Mouse (Mus musculus): Measurements from ENCODE around the gene Pdzd9. TPM values are rescaled to one million over a fixed set of nuclear protein-coding genes. Genes with fewer than 3 reads are reported as not detected.
"Not testable (repeated sequence)": the region's sequence is repeated elsewhere in the genome, so short reads cannot be mapped to it uniquely, and the experiment has no call there.

Pdzd9 gene
- polyA plus RNA-seq (2015; fragmentation: Nextera tagmentation; extraction: Ambion mirVana): 0.18 and 0.34 TPM in 2 replicates

GRCm38 (mm10) chr7:120670153-120670875, at the start of gene Pdzd9:
Gene Pdzd9, minus strand, starts transcription at chr7:120670343.
- Histone ChIP-seq H3K27me3 (replicated peaks; ENCODE audit: control insufficient read depth, insufficient read depth, low read length) (no peaks in the 10 kb centered on the region), H3K9ac (ENCODE audit: low read depth, low read length) (no peak within 1 kb of the TSS), H3K4me1 (ENCODE audit: control insufficient read depth, insufficient read depth, low read length) (no peaks in the 10 kb centered on the region), H3K27ac (ENCODE audit: low read length) (no peak within 1 kb of the TSS), H3K9me3 (ENCODE audit: control insufficient read depth, low read length) (no peaks in the 10 kb centered on the region), H3K4me3 (ENCODE audit: low read length) (no peak within 1 kb of the TSS), H3K4me2 (ENCODE audit: low read depth, low read length) (no peak within 1 kb of the TSS), H3K36me3 (ENCODE audit: control insufficient read depth, insufficient read depth, low read length) (no peaks in the 10 kb centered on the region)
- WGBS: 22% methylated on average over 14 of the region's 14 CpGs
- ATAC-seq: peak; percentile 69

GRCm38 (mm10) chr7:120717261-120717660, 47.1 kb upstream of the Pdzd9 start:
- 57% methylated on average over 2 of the region's 2 CpGs for WGBS
- H3K4me2 ChIP-seq (ENCODE audit: low read depth, low read length): no peak overlapping the region
- H3K36me3 ChIP-seq (ENCODE audit: control insufficient read depth, insufficient read depth, low read length): no peaks in the 10 kb centered on the region
- H3K27me3 ChIP-seq (replicated peaks; ENCODE audit: control insufficient read depth, insufficient read depth, low read length): no peaks in the 10 kb centered on the region
- H3K9ac ChIP-seq (ENCODE audit: low read depth, low read length): no peak overlapping the region
- H3K4me3 ChIP-seq (ENCODE audit: low read length): no peak overlapping the region
- no peaks in the 10 kb centered on the region for H3K9me3 ChIP-seq (ENCODE audit: control insufficient read depth, low read length)
- peaks cover 5% of the 10 kb centered on the region; the same call in 1 of the 2 replicates for H3K4me1 ChIP-seq (ENCODE audit: control insufficient read depth, insufficient read depth, low read length)
- no peak for ATAC-seq
- H3K27ac ChIP-seq (ENCODE audit: low read length): no peak overlapping the region

GRCm38 (mm10) chr7:120713951-120714350, 43.8 kb upstream of the Pdzd9 start:
- not testable (repeated sequence) for ATAC-seq; H3K9ac ChIP-seq (ENCODE audit: low read depth, low read length); H3K4me3 ChIP-seq (ENCODE audit: low read length); H3K27ac ChIP-seq (ENCODE audit: low read length); H3K9me3 ChIP-seq (ENCODE audit: control insufficient read depth, low read length); H3K36me3 ChIP-seq (ENCODE audit: control insufficient read depth, insufficient read depth, low read length); H3K27me3 ChIP-seq (replicated peaks; ENCODE audit: control insufficient read depth, insufficient read depth, low read length); H3K4me2 ChIP-seq (ENCODE audit: low read depth, low read length); H3K4me1 ChIP-seq (ENCODE audit: control insufficient read depth, insufficient read depth, low read length)
- WGBS: 91% methylated on average over 11 of the region's 11 CpGs

- no peaks in the 10 kb centered on the region for H3K27me3 ChIP-seq (replicated peaks; ENCODE audit: control insufficient read depth, insufficient read depth, low read length)
- no peaks in the 10 kb centered on the region for H3K36me3 ChIP-seq (ENCODE audit: control insufficient read depth, insufficient read depth, low read length)
- H3K4me2 ChIP-seq (ENCODE audit: low read depth, low read length): no peak overlapping the region
- no peak for ATAC-seq
- H3K4me3 ChIP-seq (ENCODE audit: low read length): no peak overlapping the region
- no peaks in the 10 kb centered on the region for H3K9me3 ChIP-seq (ENCODE audit: control insufficient read depth, low read length)
- 92% methylated on average over 2 of the region's 2 CpGs for WGBS
- H3K27ac ChIP-seq (ENCODE audit: low read length): no peak overlapping the region
- H3K9ac ChIP-seq (ENCODE audit: low read depth, low read length): no peak overlapping the region
- no peaks in the 10 kb centered on the region for H3K4me1 ChIP-seq (ENCODE audit: control insufficient read depth, insufficient read depth, low read length)
Measured at GRCm38 (mm10) chr7:120713225-120713624, 43.1 kb upstream of the Pdzd9 start.

GRCm38 (mm10) chr7:120712071-120712470, 41.9 kb upstream of the Pdzd9 start:
- H3K36me3 ChIP-seq (ENCODE audit: control insufficient read depth, insufficient read depth, low read length): no peaks in the 10 kb centered on the region
- H3K27me3 ChIP-seq (replicated peaks; ENCODE audit: control insufficient read depth, insufficient read depth, low read length): no peaks in the 10 kb centered on the region
- H3K27ac ChIP-seq (ENCODE audit: low read length): no peak overlapping the region
- 86% methylated on average over 2 of the region's 2 CpGs for WGBS
- H3K4me1 ChIP-seq (ENCODE audit: control insufficient read depth, insufficient read depth, low read length): no peaks in the 10 kb centered on the region
- no peak for ATAC-seq
- no peak overlapping the region for H3K4me2 ChIP-seq (ENCODE audit: low read depth, low read length)
- no peaks in the 10 kb centered on the region for H3K9me3 ChIP-seq (ENCODE audit: control insufficient read depth, low read length)
- H3K4me3 ChIP-seq (ENCODE audit: low read length): no peak overlapping the region
- H3K9ac ChIP-seq (ENCODE audit: low read depth, low read length): no peak overlapping the region

- 56% methylated on average over 3 of the region's 3 CpGs for WGBS
- H3K36me3 ChIP-seq (ENCODE audit: control insufficient read depth, insufficient read depth, low read length): no peaks in the 10 kb centered on the region
- H3K27ac ChIP-seq (ENCODE audit: low read length): no peak overlapping the region
- H3K4me3 ChIP-seq (ENCODE audit: low read length): no peak overlapping the region
- no peaks in the 10 kb centered on the region for H3K27me3 ChIP-seq (replicated peaks; ENCODE audit: control insufficient read depth, insufficient read depth, low read length)
- H3K4me2 ChIP-seq (ENCODE audit: low read depth, low read length): no peak overlapping the region
- no peaks in the 10 kb centered on the region for H3K9me3 ChIP-seq (ENCODE audit: control insufficient read depth, low read length)
- ATAC-seq: no peak
- no peaks in the 10 kb centered on the region for H3K4me1 ChIP-seq (ENCODE audit: control insufficient read depth, insufficient read depth, low read length)
- H3K9ac ChIP-seq (ENCODE audit: low read depth, low read length): no peak overlapping the region
Measured at GRCm38 (mm10) chr7:120703888-120704287, 33.7 kb upstream of the Pdzd9 start.

GRCm38 (mm10) chr7:120699586-120699985, 29.4 kb upstream of the Pdzd9 start:
- Histone ChIP-seq H3K4me3 (ENCODE audit: low read length) (no peak overlapping the region), H3K36me3 (ENCODE audit: control insufficient read depth, insufficient read depth, low read length) (no peaks in the 10 kb centered on the region), H3K4me1 (ENCODE audit: control insufficient read depth, insufficient read depth, low read length) (no peaks in the 10 kb centered on the region), H3K9me3 (ENCODE audit: control insufficient read depth, low read length) (no peaks in the 10 kb centered on the region), H3K9ac (ENCODE audit: low read depth, low read length) (no peak overlapping the region), H3K27ac (ENCODE audit: low read length) (no peak overlapping the region), H3K27me3 (replicated peaks; ENCODE audit: control insufficient read depth, insufficient read depth, low read length) (no peaks in the 10 kb centered on the region), H3K4me2 (ENCODE audit: low read depth, low read length) (no peak overlapping the region)
- 88% methylated on average over 6 of the region's 6 CpGs for WGBS
- no peak for ATAC-seq

- Histone ChIP-seq H3K9ac (ENCODE audit: low read depth, low read length) (no peak overlapping the region), H3K9me3 (ENCODE audit: control insufficient read depth, low read length) (no peaks in the 10 kb centered on the region), H3K4me3 (ENCODE audit: low read length) (no peak overlapping the region), H3K36me3 (ENCODE audit: control insufficient read depth, insufficient read depth, low read length) (no peaks in the 10 kb centered on the region), H3K4me2 (ENCODE audit: low read depth, low read length) (no peak overlapping the region), H3K27me3 (replicated peaks; ENCODE audit: control insufficient read depth, insufficient read depth, low read length) (no peaks in the 10 kb centered on the region), H3K27ac (ENCODE audit: low read length) (no peak overlapping the region), H3K4me1 (ENCODE audit: control insufficient read depth, insufficient read depth, low read length) (no peaks in the 10 kb centered on the region)
- ATAC-seq: no peak
- 91% methylated on average over 2 of the region's 2 CpGs for WGBS
Measured at GRCm38 (mm10) chr7:120696331-120696730, 26.2 kb upstream of the Pdzd9 start.

- H3K9ac ChIP-seq (ENCODE audit: low read depth, low read length): no peak overlapping the region
- no peak overlapping the region for H3K27ac ChIP-seq (ENCODE audit: low read length)
- WGBS: 75% methylated on average over 1 of the region's 1 CpGs
Measured at GRCm38 (mm10) chr7:120695641-120696040, 25.5 kb upstream of the Pdzd9 start.

GRCm38 (mm10) chr7:120695196-120695595, 25.1 kb upstream of the Pdzd9 start:
- Histone ChIP-seq H3K4me3 (ENCODE audit: low read length) (no peak overlapping the region), H3K9ac (ENCODE audit: low read depth, low read length) (no peak overlapping the region), H3K27ac (ENCODE audit: low read length) (no peak overlapping the region), H3K4me2 (ENCODE audit: low read depth, low read length) (no peak overlapping the region), H3K27me3 (replicated peaks; ENCODE audit: control insufficient read depth, insufficient read depth, low read length) (no peaks in the 10 kb centered on the region), H3K9me3 (ENCODE audit: control insufficient read depth, low read length) (no peaks in the 10 kb centered on the region), H3K4me1 (ENCODE audit: control insufficient read depth, insufficient read depth, low read length) (no peaks in the 10 kb centered on the region), H3K36me3 (ENCODE audit: control insufficient read depth, insufficient read depth, low read length) (no peaks in the 10 kb centered on the region)
- 39% methylated on average over 6 of the region's 6 CpGs for WGBS
- no peak for ATAC-seq

More at GRCm38 (mm10) chr7:120695641-120696040, 25.5 kb upstream of the Pdzd9 start:
- Histone ChIP-seq H3K4me2 (ENCODE audit: low read depth, low read length) (no peak overlapping the region), H3K4me3 (ENCODE audit: low read length) (no peak overlapping the region), H3K4me1 (ENCODE audit: control insufficient read depth, insufficient read depth, low read length) (no peaks in the 10 kb centered on the region), H3K36me3 (ENCODE audit: control insufficient read depth, insufficient read depth, low read length) (no peaks in the 10 kb centered on the region), H3K27me3 (replicated peaks; ENCODE audit: control insufficient read depth, insufficient read depth, low read length) (no peaks in the 10 kb centered on the region), H3K9me3 (ENCODE audit: control insufficient read depth, low read length) (no peaks in the 10 kb centered on the region)
- no peak for ATAC-seq

Data from intestine, embryonic 16.5 days (tissue).